Mouse (Mus musculus): ENCODE measurements around the gene Tubgcp4. TPM values are rescaled to one million over a fixed set of nuclear protein-coding genes. Genes with fewer than 3 reads are reported as not detected.

The Tubgcp4 gene
- total RNA-seq, 2 experiments from 2014 or later, result 45.7 to 48.6 TPM

- intact Hi-C loops (cut with DNase I), result no loop called here
- no peak overlapping the region for H3K4me3 ChIP-seq
- no peak overlapping the region for H3K27ac ChIP-seq
- DNase-seq (ENCODE audit: extremely low spot score in 1 of 2, low spot score in 2 of 2), result no peak
- no peak for TF ChIP-seq CTCF (IDR thresholded peaks at IDR 0.05)
Observed at GRCm38 (mm10) chr2:121149679-121150078, 20.8 kb upstream of the Tubgcp4 start.

- Histone ChIP-seq H3K27ac (no peak overlapping the region), H3K4me3 (no peak overlapping the region)
- DNase-seq (ENCODE audit: extremely low spot score in 1 of 2, low spot score in 2 of 2), result no peak
- peak; percentile 21 for TF ChIP-seq CTCF (IDR thresholded peaks at IDR 0.05)
- intact Hi-C loops (cut with DNase I), result no loop called here
Observed at GRCm38 (mm10) chr2:121153100-121153499, 17.4 kb upstream of the Tubgcp4 start.

DNA sequence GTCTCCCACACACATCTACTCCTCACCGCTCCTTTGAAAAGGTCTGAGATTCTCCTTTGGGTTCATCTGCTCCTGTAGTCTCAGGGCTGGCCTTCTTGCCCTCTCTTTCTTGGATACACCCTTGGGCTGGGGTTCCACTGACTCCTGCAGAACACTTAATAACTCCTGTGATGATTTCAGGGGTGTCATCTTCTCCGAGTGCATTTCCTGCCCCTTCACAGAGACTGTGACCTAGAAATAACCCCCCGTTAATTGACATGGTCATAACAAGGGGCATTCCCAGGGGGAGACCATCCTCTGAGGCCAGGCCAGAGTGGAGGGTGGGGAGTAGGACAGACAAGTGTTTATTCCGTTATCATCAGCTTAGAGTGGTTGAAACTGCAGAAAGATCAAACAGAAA, 1.3 kb upstream of the Tubgcp4 start:
- no peak for DNase-seq (ENCODE audit: extremely low spot score in 1 of 2, low spot score in 2 of 2)
- Histone ChIP-seq H3K27ac (no peak overlapping the region), H3K4me3 (peak overlapping the region; percentile 94)
- no peak for TF ChIP-seq CTCF (IDR thresholded peaks at IDR 0.05)
- intact Hi-C loops (cut with DNase I), result no loop called here

GRCm38 (mm10) chr2:121169902-121170301, 552 bp upstream of the Tubgcp4 start:
- intact Hi-C loops (cut with DNase I), result loop anchor here (1.0 to 5.0 kb wide), 2 partner anchors 30 to 227 kb away; partner anchors contain the start of genes Adal and Lcmt2
- peak overlapping the region; percentile 94 for H3K4me3 ChIP-seq
- H3K27ac ChIP-seq, result no peak overlapping the region
- no peak for TF ChIP-seq CTCF (IDR thresholded peaks at IDR 0.05)
- no peak for DNase-seq (ENCODE audit: extremely low spot score in 1 of 2, low spot score in 2 of 2)

DNA sequence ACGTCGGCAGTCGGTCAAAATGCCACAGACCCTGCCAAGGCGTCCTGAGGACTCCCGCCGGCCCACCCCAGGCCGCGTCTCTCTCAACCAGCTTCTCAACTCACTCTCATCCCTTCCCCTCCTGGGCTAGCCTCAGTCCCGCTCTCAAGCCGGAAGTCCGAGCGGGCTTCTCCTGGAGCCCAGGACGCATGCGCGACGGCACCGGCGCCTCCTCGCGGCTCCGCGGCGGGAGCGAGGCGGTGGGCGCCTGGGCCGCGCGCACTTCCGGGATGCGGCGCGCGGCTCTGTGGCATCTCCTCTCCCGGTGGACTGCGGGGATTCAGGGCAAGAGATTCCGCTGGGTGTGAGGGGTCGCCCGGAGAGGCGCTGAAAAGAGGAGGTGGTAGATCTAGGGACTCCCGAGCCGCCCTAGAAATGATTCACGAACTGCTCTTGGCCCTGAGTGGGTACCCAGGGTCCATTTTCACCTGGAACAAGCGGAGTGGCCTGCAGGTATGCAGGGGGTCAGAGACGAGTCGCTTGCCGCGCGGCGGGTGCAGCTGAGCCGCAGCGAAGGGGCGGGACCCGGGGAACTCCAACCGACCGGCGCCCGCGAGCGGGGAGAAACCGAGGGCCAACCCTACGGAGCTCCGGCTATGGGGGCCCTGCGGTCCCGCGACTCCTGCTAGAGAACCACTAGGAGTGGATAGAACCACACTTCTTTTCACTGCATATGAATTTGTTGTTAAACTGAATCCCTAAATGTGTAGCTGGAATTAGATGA, 707 bp downstream of the Tubgcp4 start, which contains the start of gene Zscan29:
TSS of gene Zscan29 (minus strand) at position 146 of the 763 bp plus-strand sequence.
- H3K4me3 ChIP-seq, result peak within 1 kb of the TSS; percentile 94
- intact Hi-C loops (cut with DNase I), result loop anchor here (1.0 to 5.0 kb wide), 2 partner anchors 31 to 226 kb away; partner anchors contain the start of genes Adal and Lcmt2
- no peak; the same call in 1 of the 2 replicates for TF ChIP-seq CTCF (IDR thresholded peaks at IDR 0.05)

DNA sequence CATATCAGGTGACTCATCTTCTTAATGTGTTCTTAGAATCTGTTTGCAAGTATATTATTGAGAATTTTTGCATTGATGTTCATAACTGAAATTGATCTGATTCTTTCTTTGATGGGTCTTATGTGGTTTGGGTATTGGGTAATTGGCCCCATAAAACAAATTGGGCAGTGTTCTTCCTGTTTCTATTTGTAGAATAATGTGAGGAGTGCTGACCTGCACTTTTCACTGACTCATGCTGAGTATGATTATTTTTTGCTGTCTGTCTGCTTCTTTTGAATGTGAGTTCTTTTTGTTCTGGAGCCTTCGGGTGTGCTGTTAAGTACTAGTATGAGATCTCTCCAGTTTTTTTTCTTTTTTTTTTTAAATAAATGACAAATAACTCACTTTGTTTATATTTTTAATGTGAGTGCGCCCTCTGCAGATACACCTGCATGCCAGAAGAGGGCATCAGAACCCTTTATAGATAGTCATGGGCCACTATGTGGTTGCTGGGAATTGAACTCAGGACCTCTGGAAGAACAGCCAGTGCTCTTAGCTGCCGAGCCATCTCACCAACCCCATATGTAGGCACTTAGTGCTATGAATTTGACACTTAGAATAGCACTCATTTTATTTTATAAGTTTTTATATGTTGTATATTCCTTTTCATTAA, 8.5 kb downstream of the Tubgcp4 start:
- TF ChIP-seq CTCF (IDR thresholded peaks at IDR 0.05), result peak; percentile 29
- H3K4me3 ChIP-seq, result no peak overlapping the region
- intact Hi-C loops (cut with DNase I), result no loop called here
- no peak for DNase-seq (ENCODE audit: extremely low spot score in 1 of 2, low spot score in 2 of 2)
- no peak overlapping the region for H3K27ac ChIP-seq

More for the DNA sequence above, 707 bp downstream of the Tubgcp4 start, which contains the start of gene Zscan29:
- peak within 1 kb of the TSS; percentile 80 for H3K27ac ChIP-seq
- peak; percentile 83 to 86 for DNase-seq (ENCODE audit: extremely low spot score in 1 of 2, low spot score in 2 of 2)

DNA sequence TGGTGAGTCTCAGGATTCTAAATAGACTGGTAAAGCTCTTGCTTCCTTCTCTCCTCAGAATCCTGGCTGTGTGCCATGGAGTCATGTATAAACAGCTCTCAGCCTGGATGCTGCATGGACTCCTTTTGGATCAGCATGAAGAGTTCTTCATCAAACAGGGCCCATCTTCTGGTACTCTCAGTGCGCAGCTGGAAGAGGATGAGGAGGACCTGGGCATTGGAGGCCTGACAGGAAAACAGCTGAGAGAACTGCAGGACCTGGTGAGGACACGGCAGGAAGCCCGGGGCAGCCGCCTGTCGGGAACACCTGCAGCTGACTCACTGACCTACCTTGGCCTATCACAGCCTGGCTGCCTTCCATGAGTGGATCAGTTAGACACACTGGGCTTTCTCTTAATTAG, 13.0 kb downstream of the Tubgcp4 start:
- intact Hi-C loops (cut with DNase I), result no loop called here

DNA sequence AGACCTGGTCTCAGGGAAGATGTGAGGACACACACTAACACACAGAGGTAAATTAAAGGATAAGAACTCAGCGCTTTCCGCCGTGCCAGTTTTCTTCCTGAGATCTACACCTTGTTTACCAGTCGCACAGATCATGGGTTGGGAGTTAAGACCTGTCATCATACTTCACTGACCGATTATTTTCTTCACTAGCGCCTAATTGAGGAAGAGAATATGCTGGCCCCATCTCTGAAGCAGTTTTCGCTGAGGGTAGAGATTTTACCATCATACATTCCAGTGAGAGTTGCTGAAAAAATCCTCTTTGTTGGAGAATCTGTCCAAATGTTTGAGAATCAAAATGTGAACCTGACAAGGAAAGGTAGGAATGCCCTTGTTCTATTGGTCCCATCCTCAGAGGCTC, 13.7 kb downstream of the Tubgcp4 start:
- DNase-seq (ENCODE audit: extremely low spot score in 1 of 2, low spot score in 2 of 2), result no peak
- TF ChIP-seq CTCF (IDR thresholded peaks at IDR 0.05), result no peak
- no peak overlapping the region for H3K27ac ChIP-seq
- intact Hi-C loops (cut with DNase I), result no loop called here
- no peak overlapping the region for H3K4me3 ChIP-seq

More for the DNA sequence above, 13.0 kb downstream of the Tubgcp4 start:
- no peak overlapping the region for H3K4me3 ChIP-seq
- no peak for TF ChIP-seq CTCF (IDR thresholded peaks at IDR 0.05)
- H3K27ac ChIP-seq, result no peak overlapping the region
- no peak for DNase-seq (ENCODE audit: extremely low spot score in 1 of 2, low spot score in 2 of 2)

DNA sequence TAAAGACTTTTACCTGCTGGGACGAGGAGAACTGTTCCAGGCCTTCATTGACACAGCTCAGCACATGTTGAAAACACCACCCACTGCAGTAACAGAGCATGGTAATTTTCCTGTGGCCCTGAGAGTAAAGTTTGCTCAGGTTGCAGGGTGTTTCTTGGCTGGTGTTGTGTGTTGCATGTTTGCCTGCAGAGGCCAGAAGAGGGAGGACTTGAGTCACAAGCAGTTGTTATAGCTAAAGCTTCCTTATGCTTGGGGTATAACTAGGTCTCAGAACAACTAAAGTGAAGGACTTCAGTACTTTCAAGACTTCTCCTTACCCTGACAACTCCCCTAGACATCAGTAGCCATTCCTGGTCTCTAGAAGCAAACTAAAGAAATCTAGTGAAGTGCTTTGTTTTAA, 18.1 kb downstream of the Tubgcp4 start:
- no peak overlapping the region for H3K27ac ChIP-seq
- TF ChIP-seq CTCF (IDR thresholded peaks at IDR 0.05), result peak; percentile 40
- H3K4me3 ChIP-seq, result no peak overlapping the region
- DNase-seq (ENCODE audit: extremely low spot score in 1 of 2, low spot score in 2 of 2), result no peak
- intact Hi-C loops (cut with DNase I), result no loop called here

GRCm38 (mm10) chr2:121195466-121195865, 25.0 kb downstream of the Tubgcp4 start:
- Histone ChIP-seq H3K27ac (peak overlapping the region; percentile 79), H3K4me3 (no peak overlapping the region)
- intact Hi-C loops (cut with DNase I), result loop anchor here (2.0 kb wide), 1 partner anchor 99 kb away; no protein-coding TSS in a partner anchor
- DNase-seq (ENCODE audit: extremely low spot score in 1 of 2, low spot score in 2 of 2), result peak in 1 of 2 experiments; percentile 29
- no peak for TF ChIP-seq CTCF (IDR thresholded peaks at IDR 0.05)

DNA sequence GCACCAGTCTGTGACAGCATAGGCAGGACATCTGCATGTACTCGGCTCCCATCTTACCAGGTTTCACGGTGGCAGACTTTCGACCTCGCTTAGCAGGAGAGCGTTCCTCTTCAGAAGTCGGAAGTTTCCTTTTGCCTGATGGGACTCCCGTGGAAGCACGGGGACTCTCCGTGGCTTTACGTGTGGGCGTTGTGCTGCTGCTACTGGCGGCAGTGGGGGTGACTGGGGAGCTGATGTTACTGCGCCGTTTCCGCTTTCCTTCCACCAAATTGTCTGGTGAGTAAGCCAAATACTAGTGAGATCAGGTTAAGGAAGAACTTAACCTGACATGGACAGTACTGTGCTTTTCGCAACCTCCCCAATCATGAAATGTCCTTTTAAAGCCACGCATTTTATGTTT, 33.8 kb downstream of the Tubgcp4 start:
- intact Hi-C loops (cut with DNase I), result no loop called here
- TF ChIP-seq CTCF (IDR thresholded peaks at IDR 0.05), result no peak
- Histone ChIP-seq H3K4me3 (no peak overlapping the region), H3K27ac (no peak overlapping the region)
- no peak for DNase-seq (ENCODE audit: extremely low spot score in 1 of 2, low spot score in 2 of 2)

DNA sequence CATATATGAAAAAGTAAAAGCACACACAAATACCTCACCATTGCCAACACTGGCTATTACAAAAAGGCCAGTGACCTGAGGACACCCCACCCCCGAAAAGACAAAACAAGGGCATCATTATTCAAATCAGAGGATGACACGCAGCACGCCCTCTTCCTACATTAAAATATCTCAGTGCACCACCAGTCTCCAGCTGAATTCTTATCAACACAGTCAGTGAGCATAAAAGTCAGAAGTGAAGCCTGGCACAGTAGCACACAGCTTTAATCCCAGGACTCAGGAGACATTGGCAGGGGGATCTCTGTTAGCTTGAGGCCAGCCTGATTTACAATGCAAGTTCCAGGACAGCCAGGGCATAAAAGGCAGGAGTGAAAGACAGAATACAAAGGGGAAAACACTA, 36.1 kb downstream of the Tubgcp4 start:
- no peak for TF ChIP-seq CTCF (IDR thresholded peaks at IDR 0.05)
- intact Hi-C loops (cut with DNase I), result no loop called here
- Histone ChIP-seq H3K4me3 (no peak overlapping the region), H3K27ac (no peak overlapping the region)
- no peak for DNase-seq (ENCODE audit: extremely low spot score in 1 of 2, low spot score in 2 of 2)
